Mouse (Mus musculus) adrenal gland, postnatal 0 days (tissue): ENCODE data around the gene Smim23. TPM values are rescaled to one million over a fixed set of nuclear protein-coding genes. Genes with fewer than 3 reads are reported as not detected.

Experiments used
- polyA plus RNA-seq: library from polyadenylated mRNA; unstranded; fragments of >200 nt; fragmentation: Nextera tagmentation; extraction: Ambion mirVana; gene quantifications from 2 replicates; pipeline ENCODE4 v1.2.1, GENCODE M21; 2015

The Smim23 gene
- polyA plus RNA-seq, result not detected in 2 replicates

GRCm38 (mm10) chr11:32824505-32824904 lies at the start of gene Smim23:
TSS of gene Smim23 (minus strand) at chr11:32824605.

Other genes starting within 250 kb of the Smim23 start
- 42.5 and 59.5 TPM in 2 replicates for gene Fbxw11, start 181.9 kb downstream of the Smim23 start, polyA plus RNA-seq